Mouse (Mus musculus): ENCODE results near the gene Gm10096.
"Not testable (repeated sequence)": the region's sequence is repeated elsewhere in the genome, so short reads cannot be mapped to it uniquely, and the experiment has no call there.

Gm10096 gene

DNA sequence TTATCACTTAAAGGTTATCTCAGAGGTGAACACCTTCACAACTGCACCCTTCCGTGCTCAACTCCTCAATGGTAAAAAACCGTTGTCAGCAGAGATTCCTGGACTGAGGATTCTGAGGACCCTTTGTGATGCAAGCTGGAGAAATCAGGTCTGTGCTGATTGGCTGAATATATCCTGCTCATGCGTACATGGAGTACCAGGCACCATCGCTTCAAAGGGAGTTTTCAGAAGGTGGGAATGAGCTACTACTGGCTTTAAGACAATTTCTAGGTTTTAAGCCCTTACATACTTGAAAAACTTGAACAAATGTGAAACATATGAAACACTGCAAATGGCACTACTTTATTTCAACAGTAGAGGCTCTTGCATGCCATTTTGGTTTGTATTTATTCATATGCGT lies at the start of gene Gm10096:
Gm10096 (minus strand) TSS at position 101 of the 400 bp plus-strand sequence.
- not testable (repeated sequence) for DNase-seq (ENCODE audit: low spot score)

Measured in lung, postnatal 25 days (tissue).